ENCODE assay signal across 13 mouse cellular contexts in genomic region chr8:126382216-126382615, GRCm38 (mm10). TPM values are rescaled to one million over a fixed set of nuclear protein-coding genes. Genes with fewer than 3 reads are reported as not detected.
DNase-seq lines count a peak whose midpoint lies in the region; ATAC-seq and TF ChIP-seq lines count a peak whose summit lies in the region.
"Had no signal": no experiment of that assay in that cellular context is flagged by ENCODE, and none has a peak within 500 bp of the region (broad histone marks: within the 10 kb centered on the region; RNA-seq: fewer than 3 reads in every experiment).

No protein-coding gene starts in this region.

- H3K4me2 ChIP-seq in midbrain, postnatal 0 days (ENCODE audit: low read depth, low read length, poor library complexity, severe bottlenecking): no peak overlapping the region
- H3K4me2 ChIP-seq: forebrain, embryonic 15.5 days; midbrain, embryonic 11.5 days; neural tube, embryonic 13.5 days had no signal

- no peaks in the 10 kb centered on the region for H3K79me2 ChIP-seq in MEL (ENCODE audit: control insufficient read depth, insufficient read depth, low read length, poor library complexity)

- H3K4me3 ChIP-seq in MEL (ENCODE audit: control insufficient read depth in 1 of 2, insufficient read depth in 1 of 2, low read depth in 2 of 2, low read length in 2 of 2): no peak overlapping the region
- H3K4me3 ChIP-seq in midbrain, postnatal 0 days (ENCODE audit: low read depth, low read length): no peak overlapping the region
- H3K4me3 ChIP-seq: forebrain, embryonic 15.5 days; neural tube, embryonic 13.5 days had no signal

- no peak for TF ChIP-seq EP300 in MEL (IDR thresholded peaks at IDR 0.05; ENCODE audit: low read depth in 1 of 2, low read length in 2 of 2)

- no peaks in the 10 kb centered on the region for H3K9me3 ChIP-seq in MEL (replicated peaks; ENCODE audit: insufficient read depth, low read length)
- H3K9me3 ChIP-seq in midbrain, postnatal 0 days (ENCODE audit: low read length): no peaks in the 10 kb centered on the region
- H3K9me3 ChIP-seq: forebrain, embryonic 15.5 days; neural tube, embryonic 13.5 days had no signal

- peak; percentile 58 for DNase-seq in kidney, postnatal 10 days
- no peak for DNase-seq in kidney, adult 18-20 months
- DNase-seq in MEL (ENCODE audit: low read depth, low spot score) (peak; percentile 4), R1 (ENCODE audit: low read depth, low spot score) (peak; percentile 65)
- peak; percentile 25 for DNase-seq in forelimb bud, embryonic 11.5 days (ENCODE audit: low read depth, low spot score)
- no peak for DNase-seq in midbrain, postnatal 0 days (ENCODE audit: low spot score)
- no peak for DNase-seq in natural killer cell, adult 2 months (ENCODE audit: low spot score in 2 of 2)
- DNase-seq: layer of hippocampus, adult 9-11 months had no signal

- no peak overlapping the region for H3K9ac ChIP-seq in MEL (ENCODE audit: control insufficient read depth, low read depth, low read length, poor library complexity, severe bottlenecking)
- H3K9ac ChIP-seq in midbrain, postnatal 0 days (replicated peaks; ENCODE audit: low read length, poor library complexity, severe bottlenecking): no peak overlapping the region
- H3K9ac ChIP-seq: forebrain, embryonic 15.5 days; neural tube, embryonic 13.5 days had no signal

- no peaks in the 10 kb centered on the region for H3K4me1 ChIP-seq in MEL (ENCODE audit: control insufficient read depth in 1 of 2, insufficient read depth in 2 of 2, low read length in 2 of 2)
- H3K4me1 ChIP-seq in midbrain, postnatal 0 days (ENCODE audit: insufficient read depth, low read length): no peaks in the 10 kb centered on the region
- H3K4me1 ChIP-seq: forebrain, embryonic 15.5 days; neural tube, embryonic 13.5 days had no signal

- TF ChIP-seq CTCF in MEL (IDR thresholded peaks at IDR 0.05 in 2 of 3, conservative IDR thresholded peaks at IDR 0.05 in 1 of 3; ENCODE audit: control insufficient read depth in 1 of 3, insufficient read depth in 1 of 3, low read depth in 2 of 3, low read length in 3 of 3, poor library complexity in 1 of 3, severe bottlenecking in 1 of 3): no peak
- TF ChIP-seq CTCF in midbrain, postnatal 0 days (IDR thresholded peaks at IDR 0.05): no peak

- no peak overlapping the region for H3K27ac ChIP-seq in MEL (ENCODE audit: control insufficient read depth, low read depth, low read length)
- H3K27ac ChIP-seq in midbrain, postnatal 0 days (ENCODE audit: low read depth, low read length): no peak overlapping the region
- H3K27ac ChIP-seq: forebrain, embryonic 15.5 days; neural tube, embryonic 13.5 days had no signal

- H3K27me3 ChIP-seq in MEL (ENCODE audit: control insufficient read depth in 1 of 2, insufficient read depth in 2 of 2, low read length in 2 of 2): no peaks in the 10 kb centered on the region
- no peaks in the 10 kb centered on the region for H3K27me3 ChIP-seq in midbrain, postnatal 0 days (ENCODE audit: insufficient read depth, low read length)
- H3K27me3 ChIP-seq: forebrain, embryonic 15.5 days; neural tube, embryonic 13.5 days had no signal

- ATAC-seq in midbrain, postnatal 0 days (ENCODE audit: low FRiP score): no peak
- no peak for ATAC-seq in frontal cortex, adult (ENCODE audit: low TSS enrichment)
- ATAC-seq: forebrain, embryonic 15.5 days; intestine, postnatal 0 days had no signal

- no peaks in the 10 kb centered on the region for H3K36me3 ChIP-seq in MEL (ENCODE audit: control insufficient read depth in 1 of 2, insufficient read depth in 2 of 2, low read length in 2 of 2)
- no peaks in the 10 kb centered on the region for H3K36me3 ChIP-seq in midbrain, postnatal 0 days (ENCODE audit: insufficient read depth, low read length)
- H3K36me3 ChIP-seq: forebrain, embryonic 15.5 days; neural tube, embryonic 13.5 days had no signal

- 48% methylated on average over 14 of the region's 14 CpGs for WGBS in midbrain, postnatal 0 days

- TF ChIP-seq RAD21 in MEL (IDR thresholded peaks at IDR 0.05; ENCODE audit: low read depth, low read length): no peak

- no peak for TF ChIP-seq POLR2A in MEL (IDR thresholded peaks at IDR 0.05; ENCODE audit: control insufficient read depth in 1 of 2, insufficient read depth in 1 of 2, low read depth in 1 of 2, low read length in 2 of 2, poor library complexity in 1 of 2)

TF ChIP-seq in MEL, 35 proteins besides CTCF, POLR2A, EP300 and RAD21:
- no peak for TF ChIP-seq UBTF (IDR thresholded peaks at IDR 0.05; ENCODE audit: borderline replicate concordance, insufficient read depth, low read depth, low read length)
- TF ChIP-seq MXI1 (IDR thresholded peaks at IDR 0.05; ENCODE audit: low read depth, low read length): no peak
- no peak for TF ChIP-seq CHD2 (IDR thresholded peaks at IDR 0.05; ENCODE audit: low read length)
- no peak for TF ChIP-seq POLR2AphosphoS2 (IDR thresholded peaks at IDR 0.05; ENCODE audit: low read length)
TF ChIP-seq in MEL: peak in this region for 0.

RNA-seq across cellular contexts. Expression of gene Coa6, which starts 40.1 kb away (rescaled TPM):
- 39.3 and 42.6 TPM in 2 replicates for total RNA-seq in MEL (2012; rRNA removed)
- polyA plus RNA-seq in MEL (2012; ENCODE audit: insufficient read depth in 1 of 2, insufficient read length in 2 of 2, low read depth in 1 of 2, low replicate concordance in 2 of 2, missing spikeins in 1 of 2): 10 to 100 TPM in 1 of 2 experiments, not detected in 1; 31.1 TPM
- total RNA-seq in midbrain, postnatal 0 days (2014; rRNA removed): 11.2 and 22.8 TPM in 2 replicates
- 44.9 and 45.1 TPM in 2 replicates for polyA plus RNA-seq in midbrain, postnatal 0 days (2015; fragmentation: Nextera tagmentation; extraction: Ambion mirVana)

Comparison
In these comparisons a context has a peak if more than half of its experiments do, and no peak if none do; other contexts are left out.
1. DNase-seq: peak in kidney, postnatal 10 days (single experiment), MEL (single experiment), R1 (single experiment) and forelimb bud, embryonic 11.5 days (single experiment); none in kidney, adult 18-20 months (single experiment), midbrain, postnatal 0 days (single experiment) and natural killer cell, adult 2 months (0 of 2).